Mouse (Mus musculus): Measurements from ENCODE around the gene Eif3l. TPM values are rescaled to one million over a fixed set of nuclear protein-coding genes. Genes with fewer than 3 reads are reported as not detected.
A peak's percentile ranks its signal among the peaks of the same experiment; 100 is the strongest.
"Not testable (repeated sequence)": the region's sequence is repeated elsewhere in the genome, so short reads cannot be mapped to it uniquely, and the experiment has no call there.

Gene Eif3l
- 10 to 100 TPM; 68.9 to 71.5 TPM for total RNA-seq (2021)

- intact Hi-C loops (cut with DNase I) = no loop called here
- peak; percentile 77 for DNase-seq (ENCODE audit: low spot score)
These were observed at the start of gene Eif3l for GRCm38 (mm10) chr15:79074913-79075532. Gene Eif3l, plus strand, starts transcription at chr15:79075179.

GRCm38 (mm10) chr15:79025687-79026308, 49.2 kb upstream of the Eif3l start:
- intact Hi-C loops (cut with DNase I) = no loop called here
- no peak for DNase-seq (ENCODE audit: low spot score)

GRCm38 (mm10) chr15:79026511-79027290, 48.3 kb upstream of the Eif3l start:
- DNase-seq (ENCODE audit: low spot score) = no peak
- intact Hi-C loops (cut with DNase I) = no loop called here

GRCm38 (mm10) chr15:79027291-79028205, 47.4 kb upstream of the Eif3l start:
- DNase-seq (ENCODE audit: low spot score) = peak; percentile 23
- intact Hi-C loops (cut with DNase I) = loop anchor here (2.0 kb wide), 1 partner anchor 45 kb away; no protein-coding TSS in a partner anchor

GRCm38 (mm10) chr15:79028237-79028738, 46.7 kb upstream of the Eif3l start, which contains the start of gene H1f0:
Gene H1f0, plus strand, starts transcription at chr15:79028450.
- peak; percentile 90 for DNase-seq (ENCODE audit: low spot score)
- intact Hi-C loops (cut with DNase I) = loop anchor here (2.0 kb wide), 1 partner anchor 45 kb away; no protein-coding TSS in a partner anchor

GRCm38 (mm10) chr15:79028823-79029484, 46.0 kb upstream of the Eif3l start:
- DNase-seq (ENCODE audit: low spot score) = no peak
- intact Hi-C loops (cut with DNase I) = loop anchor here (2.0 kb wide), 1 partner anchor 46 kb away; no protein-coding TSS in a partner anchor

GRCm38 (mm10) chr15:79029519-79030241, 45.3 kb upstream of the Eif3l start:
- DNase-seq (ENCODE audit: low spot score) = no peak
- intact Hi-C loops (cut with DNase I) = loop anchor here (2.0 kb wide), 1 partner anchor 47 kb away; no protein-coding TSS in a partner anchor

- peak; percentile 89 for DNase-seq (ENCODE audit: low spot score)
- intact Hi-C loops (cut with DNase I) = no loop called here
These were observed 44.2 kb upstream of the Eif3l start for GRCm38 (mm10) chr15:79030551-79031435.

- intact Hi-C loops (cut with DNase I); DNase-seq (ENCODE audit: low spot score): not testable (repeated sequence)
These were observed 43.1 kb upstream of the Eif3l start for GRCm38 (mm10) chr15:79031908-79032307.

GRCm38 (mm10) chr15:79037913-79038328, 37.1 kb upstream of the Eif3l start:
- DNase-seq (ENCODE audit: low spot score) = no peak
- intact Hi-C loops (cut with DNase I) = loop anchor here (1.0 to 2.0 kb wide), 3 partner anchors 33 to 110 kb away; partner anchors contain the start of genes 1700088E04Rik and Polr2f

GRCm38 (mm10) chr15:79038331-79038730, 36.6 kb upstream of the Eif3l start:
- no peak for DNase-seq (ENCODE audit: low spot score)
- intact Hi-C loops (cut with DNase I) = no loop called here

- peak; percentile 40 for DNase-seq (ENCODE audit: low spot score)
- intact Hi-C loops (cut with DNase I) = no loop called here
These were observed 36.1 kb upstream of the Eif3l start for GRCm38 (mm10) chr15:79038853-79039252.

- intact Hi-C loops (cut with DNase I) = no loop called here
- DNase-seq (ENCODE audit: low spot score) = no peak
These were observed 34.2 kb upstream of the Eif3l start for GRCm38 (mm10) chr15:79040501-79041416.

GRCm38 (mm10) chr15:79041585-79041984, 33.4 kb upstream of the Eif3l start, which contains the start of gene Galr3:
Gene Galr3, plus strand, starts transcription at chr15:79041885.
- DNase-seq (ENCODE audit: low spot score) = no peak
- intact Hi-C loops (cut with DNase I) = no loop called here

- intact Hi-C loops (cut with DNase I) = no loop called here
- no peak for DNase-seq (ENCODE audit: low spot score)
These were observed 32.1 kb upstream of the Eif3l start for GRCm38 (mm10) chr15:79042721-79043491.
